Mouse (Mus musculus): ENCODE data around the gene Sbno2. TPM values are rescaled to one million over a fixed set of nuclear protein-coding genes. Genes with fewer than 3 reads are reported as not detected.

The Sbno2 gene
- polyA plus RNA-seq, 1 experiment from 2014 or later: 15.0 TPM

- peak; percentile 31; the same call in 1 of the 2 replicates for ATAC-seq
- peak overlapping the region; percentile 70 for H3K9ac ChIP-seq
- WGBS (ENCODE audit: insufficient replicate concordance): 8% methylated on average over 3 of the region's 3 CpGs
These were observed 88.0 kb downstream of the Sbno2 start for GRCm38 (mm10) chr10:80017361-80017760.

GRCm38 (mm10) chr10:80016931-80017330 is 88.4 kb downstream of the Sbno2 start:
- Histone ChIP-seq H3K27ac (peak overlapping the region; percentile 85), H3K4me3 (peak overlapping the region; percentile 62), H3K36me3 (peaks cover 65% of the 10 kb centered on the region), H3K4me2 (peak overlapping the region; percentile 82), H3K27me3 (replicated peaks) (peaks cover 24% of the 10 kb centered on the region), H3K4me1 (peaks cover 68% of the 10 kb centered on the region), H3K9ac (peak overlapping the region; percentile 70), H3K9me3 (replicated peaks) (no peaks in the 10 kb centered on the region)
- peak; percentile 21 for ATAC-seq
- 33% methylated on average over 10 of the region's 10 CpGs for WGBS (ENCODE audit: insufficient replicate concordance)

More at GRCm38 (mm10) chr10:80017361-80017760, 88.0 kb downstream of the Sbno2 start:
- Histone ChIP-seq H3K36me3 (peaks cover 65% of the 10 kb centered on the region), H3K27ac (peak overlapping the region; percentile 85), H3K4me2 (peak overlapping the region; percentile 82), H3K27me3 (replicated peaks) (peaks cover 24% of the 10 kb centered on the region), H3K4me1 (peaks cover 68% of the 10 kb centered on the region), H3K4me3 (peak overlapping the region; percentile 62), H3K9me3 (replicated peaks) (no peaks in the 10 kb centered on the region)

- 18% methylated on average over 11 of the region's 11 CpGs for WGBS (ENCODE audit: insufficient replicate concordance)
- Histone ChIP-seq H3K27ac (peak within 1 kb of the TSS; percentile 85), H3K4me3 (peak within 1 kb of the TSS; percentile 62), H3K4me2 (peak within 1 kb of the TSS; percentile 82), H3K9ac (peak within 1 kb of the TSS; percentile 70), H3K9me3 (replicated peaks) (no peaks in the 10 kb centered on the region), H3K36me3 (peaks cover 65% of the 10 kb centered on the region), H3K4me1 (peaks cover 68% of the 10 kb centered on the region), H3K27me3 (replicated peaks) (peaks cover 24% of the 10 kb centered on the region)
- ATAC-seq: peak; percentile 74
These were observed 88.9 kb downstream of the Sbno2 start, which contains the start of gene Arhgap45 for GRCm38 (mm10) chr10:80016511-80016910. Gene Arhgap45, plus strand, starts transcription at chr10:80016653.

GRCm38 (mm10) chr10:80015583-80015982 is 89.8 kb downstream of the Sbno2 start:
- Histone ChIP-seq H3K27me3 (replicated peaks) (peaks cover 24% of the 10 kb centered on the region), H3K9me3 (replicated peaks) (peaks cover 7% of the 10 kb centered on the region), H3K4me2 (no peak overlapping the region), H3K4me1 (peaks cover 65% of the 10 kb centered on the region), H3K36me3 (peaks cover 65% of the 10 kb centered on the region), H3K27ac (peak overlapping the region; percentile 85), H3K4me3 (no peak overlapping the region), H3K9ac (peak overlapping the region; percentile 70; the same call in 1 of the 2 replicates)
- ATAC-seq: no peak
- 75% methylated on average over 10 of the region's 10 CpGs for WGBS (ENCODE audit: insufficient replicate concordance)

DNA sequence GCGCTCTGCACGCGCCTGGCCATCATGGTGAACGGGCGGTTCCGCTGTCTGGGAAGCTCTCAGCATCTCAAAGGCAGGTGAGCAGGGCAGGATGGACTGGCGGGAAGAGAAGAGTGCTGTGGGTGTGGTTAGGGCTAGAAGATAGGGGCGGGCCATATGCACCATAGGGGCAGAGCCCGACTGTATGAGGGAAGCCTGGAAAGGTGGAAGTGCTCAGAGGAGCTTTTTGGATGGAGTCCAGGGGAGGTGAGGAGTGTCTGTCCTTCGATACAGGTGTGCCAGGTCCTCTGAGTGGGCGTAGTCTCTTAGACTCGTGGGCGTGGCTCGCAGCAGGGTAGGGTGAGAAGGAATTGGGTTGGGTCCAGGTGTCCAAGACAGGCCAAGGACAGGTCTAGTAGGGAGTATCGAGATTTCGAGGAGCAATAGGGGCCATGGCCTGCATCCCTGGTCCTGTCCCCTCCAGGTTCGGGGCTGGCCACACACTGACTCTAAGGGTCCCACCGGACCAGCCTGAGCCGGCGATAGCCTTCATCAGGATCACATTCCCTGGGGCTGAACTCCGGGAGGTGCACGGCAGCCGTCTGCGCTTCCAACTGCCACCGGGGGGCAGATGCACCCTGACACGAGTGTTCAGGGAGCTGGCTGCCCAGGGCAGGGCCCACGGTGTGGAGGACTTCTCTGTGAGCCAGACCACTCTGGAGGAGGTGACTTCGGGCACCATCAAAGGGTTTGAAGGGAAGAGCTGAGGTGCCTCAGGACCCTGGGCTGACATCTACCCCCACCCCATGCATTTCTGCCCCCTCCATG is 90.7 kb downstream of the Sbno2 start:
- peaks cover 16% of the 10 kb centered on the region for H3K9me3 ChIP-seq (replicated peaks)
- WGBS (ENCODE audit: insufficient replicate concordance): 57% methylated on average over 28 of the region's 28 CpGs
- H3K4me2 ChIP-seq: no peak overlapping the region
- H3K4me1 ChIP-seq: peaks cover 56% of the 10 kb centered on the region
- 0 out of 2 replicates have a peak overlapping the region, but pooled peaks have one; percentile 85 for H3K27ac ChIP-seq
- no peak overlapping the region for H3K4me3 ChIP-seq
- H3K9ac ChIP-seq: no peak overlapping the region
- H3K36me3 ChIP-seq: peaks cover 66% of the 10 kb centered on the region
- no peak for ATAC-seq
- peaks cover 24% of the 10 kb centered on the region for H3K27me3 ChIP-seq (replicated peaks)

GRCm38 (mm10) chr10:80013609-80014008 is 91.8 kb downstream of the Sbno2 start:
- no peak overlapping the region for H3K4me2 ChIP-seq

GRCm38 (mm10) chr10:80011740-80012139 is 93.6 kb downstream of the Sbno2 start:
- Histone ChIP-seq H3K9ac (no peak overlapping the region), H3K4me3 (no peak overlapping the region), H3K27ac (no peak overlapping the region), H3K27me3 (replicated peaks) (peaks cover 24% of the 10 kb centered on the region), H3K4me1 (peaks cover 29% of the 10 kb centered on the region), H3K9me3 (replicated peaks) (peaks cover 16% of the 10 kb centered on the region), H3K4me2 (no peak overlapping the region), H3K36me3 (peaks cover 94% of the 10 kb centered on the region)
- WGBS (ENCODE audit: insufficient replicate concordance): 90% methylated on average over 6 of the region's 6 CpGs
- ATAC-seq: no peak

More at GRCm38 (mm10) chr10:80013609-80014008, 91.8 kb downstream of the Sbno2 start:
- no peak for ATAC-seq
- H3K27ac ChIP-seq: no peak overlapping the region
- WGBS (ENCODE audit: insufficient replicate concordance): 64% methylated on average over 25 of the region's 25 CpGs
- H3K9me3 ChIP-seq (replicated peaks): peaks cover 16% of the 10 kb centered on the region
- peaks cover 75% of the 10 kb centered on the region for H3K36me3 ChIP-seq
- H3K4me3 ChIP-seq: no peak overlapping the region
- no peak overlapping the region for H3K9ac ChIP-seq
- H3K4me1 ChIP-seq: peaks cover 45% of the 10 kb centered on the region
- H3K27me3 ChIP-seq (replicated peaks): peaks cover 24% of the 10 kb centered on the region

Other genes with a start within 250 kb of the Sbno2 start
- 38.4 and 38.6 TPM in 2 replicates for gene Prtn3, start 231.1 kb downstream of the Sbno2 start, polyA plus RNA-seq (2016; fragmentation: Nextera tagmentation; extraction: Ambion mirVana)
- gene Plppr3, start 230.9 kb downstream of the Sbno2 start, polyA plus RNA-seq (2016; fragmentation: Nextera tagmentation; extraction: Ambion mirVana): 8.2 and 10.0 TPM in 2 replicates
- gene Elane, start 219.3 kb downstream of the Sbno2 start, polyA plus RNA-seq (2016; fragmentation: Nextera tagmentation; extraction: Ambion mirVana): 12.1 and 15.4 TPM in 2 replicates
- gene Cfd, start 214.7 kb downstream of the Sbno2 start, polyA plus RNA-seq (2016; fragmentation: Nextera tagmentation; extraction: Ambion mirVana): not detected in 2 replicates
- 26.6 and 27.4 TPM in 2 replicates for gene Med16, start 196.6 kb downstream of the Sbno2 start, polyA plus RNA-seq (2016; fragmentation: Nextera tagmentation; extraction: Ambion mirVana)
- gene Gm26602, start 194.7 kb downstream of the Sbno2 start, polyA plus RNA-seq (2016; fragmentation: Nextera tagmentation; extraction: Ambion mirVana): 0.98 and 11.0 TPM in 2 replicates
- 0.35 and 0.43 TPM in 2 replicates for gene Kiss1r, start 188.6 kb downstream of the Sbno2 start, polyA plus RNA-seq (2016; fragmentation: Nextera tagmentation; extraction: Ambion mirVana)
- 67.5 and 74.1 TPM in 2 replicates for gene R3hdm4, start 184.4 kb downstream of the Sbno2 start, polyA plus RNA-seq (2016; fragmentation: Nextera tagmentation; extraction: Ambion mirVana)
- gene Arid3a, start 178.5 kb downstream of the Sbno2 start, polyA plus RNA-seq (2016; fragmentation: Nextera tagmentation; extraction: Ambion mirVana): 5.6 and 6.4 TPM in 2 replicates
- 99.9 and 114 TPM in 2 replicates for gene Wdr18, start 145.4 kb downstream of the Sbno2 start, polyA plus RNA-seq (2016; fragmentation: Nextera tagmentation; extraction: Ambion mirVana)
- 0.14 TPM in 2 replicates for gene Grin3b, start 134.9 kb downstream of the Sbno2 start, polyA plus RNA-seq (2016; fragmentation: Nextera tagmentation; extraction: Ambion mirVana)
- 17.2 and 17.5 TPM in 2 replicates for gene Tmem259, start 121.2 kb downstream of the Sbno2 start, polyA plus RNA-seq (2016; fragmentation: Nextera tagmentation; extraction: Ambion mirVana)
- 68.2 and 75.4 TPM in 2 replicates for gene Cnn2, start 117.0 kb downstream of the Sbno2 start, polyA plus RNA-seq (2016; fragmentation: Nextera tagmentation; extraction: Ambion mirVana)
- gene Abca7, start 109.1 kb downstream of the Sbno2 start, polyA plus RNA-seq (2016; fragmentation: Nextera tagmentation; extraction: Ambion mirVana): 10.5 and 12.1 TPM in 2 replicates
- 22.3 and 22.8 TPM in 2 replicates for gene Arhgap45, start 88.9 kb downstream of the Sbno2 start, polyA plus RNA-seq (2016; fragmentation: Nextera tagmentation; extraction: Ambion mirVana)
- 142 and 147 TPM in 2 replicates for gene Polr2e, start 65.8 kb downstream of the Sbno2 start, polyA plus RNA-seq (2016; fragmentation: Nextera tagmentation; extraction: Ambion mirVana)
- gene Gpx4, start 58.4 kb downstream of the Sbno2 start, polyA plus RNA-seq (2016; fragmentation: Nextera tagmentation; extraction: Ambion mirVana): 682 and 685 TPM in 2 replicates
- 18.6 and 19.8 TPM in 2 replicates for gene Stk11, start 10.2 kb upstream of the Sbno2 start, polyA plus RNA-seq (2016; fragmentation: Nextera tagmentation; extraction: Ambion mirVana)
- gene Atp5d, start 33.1 kb upstream of the Sbno2 start, polyA plus RNA-seq (2016; fragmentation: Nextera tagmentation; extraction: Ambion mirVana): 393 and 419 TPM in 2 replicates
- gene Cbarp, start 35.3 kb upstream of the Sbno2 start, polyA plus RNA-seq (2016; fragmentation: Nextera tagmentation; extraction: Ambion mirVana): 0.94 and 0.96 TPM in 2 replicates
- 5.7 and 6.3 TPM in 2 replicates for gene Midn, start 42.7 kb upstream of the Sbno2 start, polyA plus RNA-seq (2016; fragmentation: Nextera tagmentation; extraction: Ambion mirVana)
- 22.1 and 27.3 TPM in 2 replicates for gene Cirbp, start 60.4 kb upstream of the Sbno2 start, polyA plus RNA-seq (2016; fragmentation: Nextera tagmentation; extraction: Ambion mirVana)
- gene 1600002K03Rik, start 67.4 kb upstream of the Sbno2 start, polyA plus RNA-seq (2016; fragmentation: Nextera tagmentation; extraction: Ambion mirVana): 14.0 and 16.4 TPM in 2 replicates
- 3.1 and 3.4 TPM in 2 replicates for gene Efna2, start 73.9 kb upstream of the Sbno2 start, polyA plus RNA-seq (2016; fragmentation: Nextera tagmentation; extraction: Ambion mirVana)
- 33.5 and 35.1 TPM in 2 replicates for gene Mum1, start 120.9 kb upstream of the Sbno2 start, polyA plus RNA-seq (2016; fragmentation: Nextera tagmentation; extraction: Ambion mirVana)
- 296 and 312 TPM in 2 replicates for gene Ndufs7, start 143.6 kb upstream of the Sbno2 start, polyA plus RNA-seq (2016; fragmentation: Nextera tagmentation; extraction: Ambion mirVana)
- 43.0 and 50.0 TPM in 2 replicates for gene Gamt, start 155.4 kb upstream of the Sbno2 start, polyA plus RNA-seq (2016; fragmentation: Nextera tagmentation; extraction: Ambion mirVana)
- 44.3 and 45.9 TPM in 2 replicates for gene Dazap1, start 155.9 kb upstream of the Sbno2 start, polyA plus RNA-seq (2016; fragmentation: Nextera tagmentation; extraction: Ambion mirVana)
- 872 and 920 TPM in 2 replicates for gene Rps15, start 186.9 kb upstream of the Sbno2 start, polyA plus RNA-seq (2016; fragmentation: Nextera tagmentation; extraction: Ambion mirVana)
- gene Apc2, start 190.4 kb upstream of the Sbno2 start, polyA plus RNA-seq (2016; fragmentation: Nextera tagmentation; extraction: Ambion mirVana): 0.17 and 0.22 TPM in 2 replicates
- gene 2310011J03Rik, start 215.0 kb upstream of the Sbno2 start, polyA plus RNA-seq (2016; fragmentation: Nextera tagmentation; extraction: Ambion mirVana): 46.0 and 46.7 TPM in 2 replicates
- 6.9 and 7.2 TPM in 2 replicates for gene Pcsk4, start 223.9 kb upstream of the Sbno2 start, polyA plus RNA-seq (2016; fragmentation: Nextera tagmentation; extraction: Ambion mirVana)
- gene Reep6, start 224.4 kb upstream of the Sbno2 start, polyA plus RNA-seq (2016; fragmentation: Nextera tagmentation; extraction: Ambion mirVana): 61.4 and 61.6 TPM in 2 replicates
- 2.4 and 2.9 TPM in 2 replicates for gene Adamtsl5, start 242.8 kb upstream of the Sbno2 start, polyA plus RNA-seq (2016; fragmentation: Nextera tagmentation; extraction: Ambion mirVana)

Measured in liver, embryonic 12.5 days (tissue).